Mouse (Mus musculus) testis, postnatal 14 days (tissue): ENCODE measurements at regions not wholly inside any gene's neighbourhood (a gene's known extent, or its start where the extent isn't known, plus 50 kb on each side); places are given as distances from the start of the nearest gene placed in this dataset.

Experiments used
- DNase-seq: peaks from one replicate; pipeline ENCODE4 v3.0.0; 2021; ENCODE audit warnings: low spot score

GRCm38 (mm10) chr9:83273361-83273975 is 127.0 kb upstream of the Hmgn3 start:
- DNase-seq, result no peak

- DNase-seq, result no peak
Observed at GRCm38 (mm10) chr9:83265736-83266135, 119.3 kb upstream of the Hmgn3 start.

- no peak for DNase-seq
Observed at GRCm38 (mm10) chr9:83259511-83259910, 113.0 kb upstream of the Hmgn3 start.

DNA sequence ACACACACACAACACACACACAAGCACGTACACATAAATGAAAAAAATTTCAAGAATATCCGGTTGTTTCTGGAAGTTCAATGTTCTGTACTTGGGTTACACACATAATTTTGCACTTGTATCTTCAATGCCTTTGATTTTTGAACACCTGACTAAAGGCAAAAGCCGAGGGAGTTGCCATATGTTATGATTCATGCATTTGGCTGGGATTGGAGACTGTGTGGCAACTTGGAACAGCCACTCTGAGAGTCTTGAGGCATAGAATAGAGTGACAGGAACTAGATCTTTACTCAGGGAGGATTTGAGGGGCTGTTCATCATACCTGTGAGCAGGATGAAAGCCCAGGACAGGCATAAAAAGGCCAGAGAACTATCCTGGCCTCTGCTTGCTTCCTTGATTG is 112.5 kb upstream of the Hmgn3 start:
- DNase-seq, result no peak

DNA sequence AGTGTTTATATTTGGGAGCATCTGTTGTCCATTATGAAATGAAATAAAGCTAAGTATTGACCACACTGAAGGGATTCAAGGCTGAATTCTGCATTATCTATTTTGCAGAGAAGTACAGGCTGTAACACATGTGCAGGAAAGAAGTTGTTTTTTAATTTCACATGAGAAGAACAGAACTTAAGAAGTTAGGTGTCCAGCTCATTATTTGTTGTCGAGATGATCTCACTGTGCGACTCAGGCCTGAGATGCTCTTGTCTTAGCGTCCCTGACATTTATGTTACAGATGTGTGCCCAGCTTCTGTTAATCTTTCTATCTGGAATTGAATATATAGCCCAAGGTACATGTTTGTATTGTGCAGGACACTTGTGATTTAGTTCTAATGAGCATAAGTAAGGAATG is 112.0 kb upstream of the Hmgn3 start:
- DNase-seq, result no peak

DNA sequence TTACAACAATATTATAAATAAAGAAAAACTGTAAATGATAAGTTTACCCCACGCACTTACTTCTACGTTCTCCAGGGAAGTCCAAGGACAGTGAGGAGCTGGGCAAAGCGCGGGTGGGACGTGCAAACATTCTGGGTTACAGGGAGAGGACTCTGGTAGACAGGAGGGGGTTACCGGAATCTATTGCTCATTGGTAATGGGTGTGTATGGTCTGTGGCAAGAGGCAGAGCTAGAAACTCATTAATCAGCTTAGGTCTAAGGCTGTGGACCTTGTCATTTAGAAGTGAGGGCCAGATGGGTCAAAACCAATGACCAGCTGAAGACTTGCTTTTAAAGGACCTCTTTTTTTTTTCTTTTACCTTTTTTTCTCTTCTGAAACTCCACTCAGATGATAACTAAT is 107.9 kb upstream of the Hmgn3 start:
- no peak for DNase-seq

GRCm38 (mm10) chr9:83253789-83254188 is 107.3 kb upstream of the Hmgn3 start:
- no peak for DNase-seq

DNA sequence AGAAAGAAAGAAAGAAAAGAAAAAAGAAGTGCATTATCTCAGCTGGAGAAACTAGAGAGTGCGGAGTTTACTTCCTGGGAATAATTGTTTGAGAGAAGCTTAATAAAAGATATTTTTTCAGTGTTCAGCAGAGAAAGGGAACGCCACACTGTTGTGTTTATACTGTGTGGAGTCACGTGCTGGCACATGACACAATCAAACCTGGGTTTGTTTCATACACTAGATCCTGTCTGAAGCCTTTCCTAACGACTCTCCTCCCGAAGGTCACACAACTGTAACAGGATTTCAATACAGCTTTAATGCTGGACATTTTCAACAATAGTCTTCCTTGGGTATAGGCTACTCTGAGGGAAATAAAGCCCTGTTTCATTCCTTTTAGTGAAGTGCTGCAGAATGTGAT is 105.3 kb upstream of the Hmgn3 start:
- no peak for DNase-seq

GRCm38 (mm10) chr9:83249871-83250270 is 103.4 kb upstream of the Hmgn3 start:
- DNase-seq, result no peak

DNA sequence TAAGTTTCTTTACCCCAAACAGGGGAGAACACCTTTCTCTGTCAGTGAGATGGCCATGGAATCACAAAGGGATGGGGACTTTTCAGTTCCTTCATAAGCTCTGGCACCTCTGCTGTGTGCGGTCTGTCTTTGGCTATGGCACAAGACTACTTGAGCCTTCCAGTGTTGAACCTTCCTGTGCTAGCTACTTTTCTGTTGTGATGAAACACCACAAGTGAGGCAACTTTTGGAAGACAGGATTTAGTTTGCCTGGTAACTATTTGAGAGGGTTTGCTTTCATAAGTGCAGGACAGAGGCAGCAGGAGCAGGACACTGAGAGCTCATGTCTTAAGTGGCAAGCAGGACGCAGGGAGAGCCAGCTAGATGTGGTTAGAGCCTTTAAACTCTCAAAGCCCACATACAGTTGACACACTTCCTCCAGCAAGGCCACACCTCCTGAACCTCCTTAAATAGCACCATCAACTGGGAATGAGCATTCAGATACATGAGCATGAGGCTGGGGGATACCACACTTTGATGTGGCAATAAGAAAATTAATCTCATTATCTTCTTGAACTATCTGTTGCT is 101.8 kb upstream of the Hmgn3 start:
- DNase-seq, result no peak

GRCm38 (mm10) chr9:83247066-83247668 is 100.7 kb upstream of the Hmgn3 start:
- no peak for DNase-seq

DNA sequence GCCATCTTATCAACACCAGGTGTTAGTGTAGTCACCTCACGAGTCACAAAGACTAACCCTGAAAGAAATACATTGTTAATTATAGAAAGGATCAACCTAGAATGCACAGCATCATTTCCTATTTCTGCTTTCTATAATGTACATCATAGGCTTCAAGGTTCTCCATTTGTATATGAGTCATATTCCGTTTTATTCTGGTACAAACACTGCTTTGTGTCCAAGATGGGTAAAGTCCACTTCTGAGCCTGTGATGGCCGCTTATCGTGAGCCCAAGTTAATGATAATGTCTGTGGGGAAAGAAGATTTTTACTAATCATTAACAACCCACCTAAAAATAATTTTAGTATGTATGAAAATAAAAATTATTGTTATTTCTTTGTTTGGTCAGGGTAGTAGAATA is 94.6 kb upstream of the Hmgn3 start:
- no peak for DNase-seq

DNA sequence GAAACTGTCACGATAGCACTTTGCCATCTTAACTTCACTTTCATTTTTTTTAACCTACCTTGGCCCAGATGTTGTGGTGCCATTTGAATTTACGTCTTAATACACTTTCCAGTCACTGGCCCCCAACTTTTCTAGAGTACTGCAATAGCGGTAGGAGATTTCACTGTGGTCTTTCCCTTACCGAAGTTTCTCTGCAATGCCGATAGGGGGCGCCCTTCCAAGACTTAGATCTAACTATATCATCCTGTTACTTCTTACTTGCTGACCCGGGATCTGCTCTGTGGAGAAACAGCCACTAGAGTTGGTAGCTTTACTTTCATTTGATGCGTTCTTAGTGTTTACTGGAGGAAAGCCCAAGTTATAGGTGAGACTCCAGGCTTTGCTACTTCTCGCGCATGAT is 92.6 kb upstream of the Hmgn3 start:
- DNase-seq, result peak; percentile 14

DNA sequence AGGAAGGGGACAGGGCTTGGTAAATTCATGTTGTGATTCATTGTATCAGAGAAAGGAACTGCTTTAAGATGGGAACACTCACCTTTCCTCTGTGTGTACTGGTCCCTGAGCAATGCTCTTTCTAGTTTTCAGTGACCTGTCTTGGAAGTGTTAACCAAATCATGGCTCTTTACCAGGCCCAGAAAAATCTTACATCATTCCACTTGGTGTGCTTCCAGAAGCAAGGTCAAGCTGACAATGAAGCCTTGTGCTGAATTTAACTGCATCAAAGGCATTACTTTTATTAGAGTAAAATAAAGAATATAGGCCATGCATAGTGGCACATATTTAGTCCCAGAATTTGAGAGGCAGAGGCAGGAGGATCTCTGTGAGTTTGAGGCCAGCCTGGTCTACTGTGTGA is 75.4 kb upstream of the Hmgn3 start:
- no peak for DNase-seq

DNA sequence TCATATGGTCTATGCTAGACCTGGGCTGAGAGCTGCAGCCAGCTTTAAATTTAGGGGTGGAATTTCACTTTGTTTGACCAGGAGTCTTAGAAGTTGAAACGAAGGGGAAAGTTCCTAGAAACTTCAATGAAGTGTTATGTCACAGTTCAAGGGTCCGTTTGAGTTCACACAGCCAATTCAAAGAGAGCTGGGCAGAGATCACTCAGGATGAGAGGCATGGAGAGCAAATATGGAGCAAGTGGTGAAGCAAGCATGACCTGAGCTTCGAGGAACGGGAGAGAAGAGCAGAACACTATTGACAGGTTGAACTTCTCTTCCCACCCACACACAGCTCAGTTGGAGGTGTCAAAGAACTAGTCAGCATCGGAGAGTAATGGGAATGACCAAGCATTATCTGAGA is 56.1 kb upstream of the Hmgn3 start:
- DNase-seq, result no peak

- no peak for DNase-seq
Observed at GRCm38 (mm10) chr9:83199771-83200170, 53.3 kb upstream of the Hmgn3 start.

GRCm38 (mm10) chr9:83199176-83199575 is 52.7 kb upstream of the Hmgn3 start:
- DNase-seq, result no peak

DNA sequence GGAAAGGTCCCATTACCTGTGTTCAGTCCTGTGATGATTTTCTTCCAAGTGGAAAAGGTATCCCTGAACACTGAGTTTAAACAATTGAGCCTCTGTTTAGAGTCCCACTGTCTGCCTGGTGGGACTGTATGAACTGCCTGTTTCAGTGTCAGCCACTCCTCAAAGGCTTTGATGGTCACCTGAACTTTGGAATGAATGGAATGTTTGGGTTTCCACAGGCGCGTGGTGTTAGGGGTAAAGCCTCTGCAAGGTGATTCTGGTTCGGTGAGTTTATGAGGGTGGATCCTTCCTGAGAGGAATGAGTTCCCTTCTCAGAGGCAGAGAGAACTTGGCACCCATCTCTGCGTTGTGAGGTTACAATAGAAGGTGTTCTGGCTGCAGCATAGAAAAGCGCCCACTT is 50.5 kb upstream of the Hmgn3 start:
- DNase-seq, result no peak
